Mouse (Mus musculus) layer of hippocampus, adult 9-10 months (tissue): Measurements from ENCODE around the gene Srsf5.
"Not testable (repeated sequence)": the region's sequence is repeated elsewhere in the genome, so short reads cannot be mapped to it uniquely, and the experiment has no call there.

ENCODE experiments used
- DNase-seq: peaks from one replicate; pipeline ENCODE4 v3.0.0; 2022; ENCODE audit warnings: low spot score

Srsf5 gene

DNA sequence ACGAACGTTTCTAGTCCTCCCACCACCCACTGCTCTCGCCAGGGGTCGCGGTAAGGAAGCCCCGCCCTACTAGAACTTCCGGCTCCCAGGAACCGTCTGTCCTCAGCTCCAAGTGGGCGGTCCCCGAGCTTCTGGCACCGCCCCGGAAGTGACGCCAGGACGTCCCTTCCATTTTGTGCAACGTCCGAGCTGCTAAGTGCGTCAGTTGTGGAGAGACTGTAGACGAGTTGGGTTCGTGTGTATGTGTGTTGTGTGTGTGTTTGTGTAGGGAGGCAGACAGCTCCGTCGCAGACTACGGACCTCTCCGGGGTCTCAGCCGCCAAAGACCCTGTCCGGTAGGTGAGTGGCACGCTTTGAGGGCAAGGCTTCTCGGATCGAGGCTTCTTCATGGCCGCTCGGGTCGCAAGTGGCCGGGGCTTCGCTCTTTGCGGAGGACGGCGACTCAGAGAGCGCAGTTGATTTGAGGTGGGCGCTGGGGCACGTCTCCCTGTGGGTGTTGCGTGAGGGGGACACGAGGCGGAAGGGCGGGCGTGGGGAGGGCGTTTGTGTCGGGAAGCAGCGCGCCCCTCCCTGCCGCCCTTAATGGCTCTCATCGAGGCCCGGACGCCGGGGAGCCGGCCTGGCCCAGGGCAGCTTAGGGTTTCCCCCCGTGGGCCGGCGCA is at the start of gene Srsf5:
Gene Srsf5, plus strand, starts transcription at position 171 of the 662 bp plus-strand sequence.
- DNase-seq, result peak; percentile 96

DNA sequence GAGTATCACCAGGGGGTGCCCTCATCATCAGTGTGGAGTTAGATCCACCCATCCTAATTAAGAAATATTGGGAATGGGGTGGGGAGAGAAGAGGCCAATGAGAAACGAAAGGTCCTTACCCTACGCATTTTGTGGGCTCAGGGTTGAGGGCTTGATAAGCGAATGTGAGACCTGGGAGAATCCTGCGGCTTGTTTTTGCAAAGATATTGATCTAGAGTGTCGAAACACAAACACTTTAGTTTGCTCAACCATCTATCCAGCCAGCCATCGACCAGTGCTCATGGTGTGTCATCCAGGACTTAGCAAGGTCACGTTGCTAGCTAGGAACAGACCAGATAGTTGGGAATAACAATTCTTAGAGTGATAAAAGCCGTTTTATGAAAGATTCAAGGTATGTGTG is 35.7 kb upstream of the Srsf5 start:
- DNase-seq, result no peak

DNA sequence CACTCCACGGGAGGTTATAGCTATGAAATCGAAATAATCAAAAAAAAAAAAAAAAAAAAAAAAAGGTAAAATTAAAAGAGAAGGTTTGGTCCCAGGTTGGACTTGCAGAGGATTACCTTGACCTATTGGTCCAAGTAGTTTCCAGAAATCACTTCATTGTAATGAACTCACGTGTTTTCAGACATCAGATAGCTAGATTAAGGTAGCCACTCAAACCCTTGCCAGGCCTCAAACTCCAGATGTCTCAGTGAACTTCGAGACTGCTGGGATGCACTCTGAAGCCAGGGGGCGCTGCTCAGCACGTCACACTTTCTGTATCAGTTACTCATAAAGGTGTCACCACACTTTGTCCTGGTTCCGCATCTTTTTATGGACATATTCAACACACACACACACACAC is 27.5 kb upstream of the Srsf5 start:
- no peak for DNase-seq

DNA sequence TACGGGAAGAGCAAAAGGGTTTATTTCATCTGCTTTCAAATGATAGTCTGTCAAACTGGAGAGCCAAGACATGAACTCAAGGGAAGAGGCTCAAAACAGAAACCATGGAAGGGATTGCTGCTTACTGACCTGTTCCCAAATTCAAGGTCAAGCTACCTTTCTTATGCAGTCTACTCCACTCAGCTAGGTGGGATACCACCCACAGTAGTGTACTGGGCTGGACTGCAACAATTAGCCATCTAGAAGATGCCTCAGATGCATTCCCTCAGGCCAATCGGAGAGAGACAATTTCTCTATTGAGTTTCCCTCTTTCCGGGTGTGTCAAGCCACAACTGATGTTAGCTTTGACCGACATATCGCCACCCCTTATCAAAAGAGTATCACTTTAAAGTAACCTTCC is 24.0 kb upstream of the Srsf5 start:
- no peak for DNase-seq

DNA sequence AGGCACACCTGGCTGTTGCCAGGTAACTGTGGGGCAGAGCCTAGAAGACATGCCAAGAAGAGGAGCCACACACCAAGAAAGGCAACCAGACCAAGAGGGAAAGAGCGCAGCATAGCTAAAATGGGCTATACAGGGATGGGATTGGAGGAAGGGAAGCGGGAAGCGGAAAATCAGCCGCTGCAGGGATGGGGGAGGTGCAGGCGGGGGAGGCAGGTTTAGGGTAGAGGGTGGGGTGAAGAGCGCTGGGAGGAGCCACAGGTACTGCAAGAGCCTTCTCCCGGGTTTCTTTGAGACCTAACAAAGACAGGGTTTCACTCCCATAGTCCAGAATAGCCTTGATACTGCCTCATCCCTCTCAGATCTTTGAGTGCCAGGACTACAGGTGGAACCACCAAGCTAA is 22.4 kb upstream of the Srsf5 start:
- no peak for DNase-seq

DNA sequence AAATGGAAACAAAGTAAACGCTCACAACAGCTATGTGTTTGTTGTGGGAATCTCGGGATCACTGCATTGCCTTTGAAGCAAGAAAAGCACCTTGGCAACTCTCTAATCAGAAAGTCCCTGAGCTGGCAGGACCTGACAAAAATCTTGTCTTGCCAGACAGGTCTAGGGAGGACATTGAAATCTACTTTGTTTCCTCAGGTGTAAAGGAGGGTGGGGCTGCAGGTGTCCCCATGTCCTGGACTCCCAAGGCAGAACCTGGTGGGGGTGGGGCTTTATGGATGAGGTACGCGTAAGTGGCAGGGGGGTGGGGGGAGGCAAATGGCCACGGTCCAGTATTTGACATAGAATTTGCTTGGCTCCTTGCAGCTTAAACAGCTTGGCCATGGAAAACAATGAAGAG is 21.7 kb upstream of the Srsf5 start:
- DNase-seq, result no peak

DNA sequence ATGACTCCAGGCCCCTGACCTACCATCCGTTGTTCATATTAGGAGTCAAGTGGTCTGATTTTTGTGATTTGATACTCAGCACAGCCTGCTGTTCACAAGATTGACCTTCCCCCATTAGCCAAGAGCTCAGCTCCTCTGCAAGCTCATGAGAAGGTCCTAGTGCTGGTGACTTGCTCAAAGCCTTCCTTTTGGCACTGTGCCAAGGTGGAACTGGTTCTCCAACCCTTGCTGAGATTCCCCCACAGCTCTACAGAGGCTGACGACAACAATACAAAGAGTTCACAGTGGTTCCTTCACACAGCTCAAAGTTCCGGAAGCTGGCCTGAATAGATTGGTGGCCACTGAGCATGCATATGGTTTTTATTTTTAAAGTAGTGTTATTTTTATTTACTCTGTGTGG is 21.1 kb upstream of the Srsf5 start:
- DNase-seq, result no peak

DNA sequence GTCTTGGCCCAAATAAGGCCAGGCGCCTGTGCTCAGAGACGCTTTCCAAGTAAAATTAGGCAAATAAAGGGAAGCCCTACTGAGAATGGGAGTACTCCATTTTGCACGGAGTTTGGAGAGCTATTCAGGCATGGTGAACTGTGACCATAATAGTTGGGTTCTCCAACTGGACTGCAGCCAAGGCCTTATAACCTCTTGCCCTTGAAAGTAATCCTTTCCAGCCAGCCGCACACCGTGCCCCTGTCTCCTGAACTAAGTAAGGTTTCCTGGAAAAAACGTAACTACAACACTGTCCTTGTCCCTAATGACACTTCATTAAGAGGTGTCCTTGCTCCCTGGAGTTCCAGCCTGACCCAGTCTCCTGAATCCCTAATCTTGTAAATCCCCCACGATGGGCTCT is 19.4 kb upstream of the Srsf5 start:
- DNase-seq, result no peak

DNA sequence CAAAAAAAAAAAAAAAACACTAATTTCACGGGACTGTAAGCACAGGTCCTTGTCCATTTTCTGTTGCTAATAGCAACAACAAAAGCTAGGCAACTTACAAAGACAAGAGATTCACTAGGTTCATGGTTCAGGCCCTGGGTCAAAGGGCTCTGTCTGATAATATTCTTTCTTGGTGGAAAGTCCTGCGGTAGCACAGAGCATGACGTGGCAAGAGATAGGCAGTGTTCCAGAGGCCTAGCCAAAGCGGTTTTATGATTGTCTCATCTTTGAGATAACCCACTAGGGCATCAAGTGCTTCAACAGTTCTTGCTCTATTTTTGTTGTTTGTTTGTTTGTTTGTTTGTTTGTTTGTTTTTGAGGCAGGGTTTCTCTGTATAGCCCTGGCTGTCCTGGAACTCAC is 18.8 kb upstream of the Srsf5 start:
- DNase-seq, result no peak

DNA sequence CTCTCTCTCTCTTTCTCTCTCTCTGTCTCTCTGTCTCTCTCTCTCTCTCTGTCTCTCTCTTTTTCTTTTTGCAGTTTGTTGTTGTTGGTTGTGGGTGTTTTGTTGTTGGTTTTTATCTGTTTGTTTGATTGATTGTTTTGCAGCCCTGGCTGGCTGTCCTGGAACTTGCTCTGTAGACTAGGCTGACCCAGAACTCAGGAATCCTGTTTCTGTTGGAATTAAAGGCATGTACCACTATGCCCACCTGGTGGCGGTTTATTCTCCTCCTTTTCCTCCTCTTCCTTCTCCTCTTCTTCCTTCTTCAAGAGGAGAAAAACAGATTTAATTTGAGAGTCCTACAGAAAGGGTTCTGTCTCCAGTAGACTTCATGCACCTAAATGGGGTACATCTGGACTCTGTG is 17.8 kb upstream of the Srsf5 start:
- no peak for DNase-seq

DNA sequence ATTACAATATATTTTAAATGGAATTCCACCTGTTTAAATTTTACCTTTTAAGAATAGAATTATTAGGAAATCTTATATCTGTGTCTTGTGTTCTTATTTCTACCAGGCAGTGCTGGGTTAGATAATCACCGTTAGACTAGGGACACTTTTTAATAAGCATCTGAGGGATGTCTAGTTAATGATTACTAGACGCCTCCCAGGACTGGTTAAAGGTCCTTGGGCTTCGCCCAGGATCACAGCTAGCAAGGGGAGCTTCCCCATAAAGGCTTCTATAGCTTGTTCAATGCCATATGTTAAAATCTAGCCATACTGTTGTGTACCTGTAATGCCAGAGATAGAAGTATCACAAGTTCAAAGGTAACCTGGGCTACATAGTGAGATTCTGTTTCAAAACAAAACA is 16.4 kb upstream of the Srsf5 start:
- no peak for DNase-seq

DNA sequence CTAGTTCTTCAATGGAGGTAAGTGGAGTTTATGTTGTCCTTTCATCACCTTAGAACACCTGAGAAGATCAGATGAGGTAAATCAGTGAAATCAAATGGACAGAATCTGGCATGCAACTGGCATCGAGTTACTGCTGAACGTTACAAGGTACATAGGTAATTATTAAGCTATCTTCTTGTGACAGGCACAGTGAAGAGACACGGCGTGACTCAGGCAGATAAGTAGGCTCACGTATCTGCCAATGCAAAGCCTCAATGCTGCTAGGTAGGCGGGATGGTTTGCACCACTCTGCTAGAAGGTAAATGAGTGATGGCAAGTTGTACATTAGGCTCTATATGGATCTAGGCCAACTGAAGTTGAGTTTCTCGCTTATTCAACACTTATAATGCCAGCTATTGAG is 15.2 kb upstream of the Srsf5 start:
- DNase-seq, result no peak

DNA sequence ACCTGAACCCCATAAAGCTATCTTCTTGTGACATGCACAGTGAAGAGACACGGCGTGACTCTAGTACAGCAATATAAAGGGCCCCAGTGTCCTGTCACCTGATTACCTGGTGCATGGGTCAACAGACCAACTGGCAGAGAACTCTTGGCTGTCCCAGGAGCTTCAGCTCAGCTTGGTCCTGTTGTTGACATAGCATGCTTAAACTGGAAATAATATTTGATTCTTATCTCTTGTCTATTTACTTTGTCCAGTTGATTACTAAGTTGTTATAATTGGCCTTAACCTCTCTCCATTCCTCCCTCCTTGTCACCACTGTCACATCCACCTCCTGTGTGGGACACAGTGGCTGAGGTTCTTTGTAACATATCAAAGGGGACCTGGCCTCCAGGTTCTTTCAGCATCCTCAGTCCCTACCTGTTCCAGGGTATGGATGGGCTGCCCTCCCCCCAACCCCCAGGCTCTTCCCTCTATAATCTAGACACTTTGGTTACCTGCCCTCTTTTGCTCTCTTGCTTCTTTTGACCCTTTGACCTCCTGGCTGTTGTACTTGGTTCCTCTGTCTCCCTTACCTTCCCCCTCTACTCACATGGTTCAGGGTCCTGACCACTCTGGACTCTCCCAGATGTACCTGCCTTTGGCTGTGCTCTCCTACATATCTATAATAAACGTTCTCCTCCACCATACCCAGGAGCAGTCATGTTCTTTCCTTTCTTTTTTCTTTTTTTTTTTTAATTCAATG is 13.7 kb upstream of the Srsf5 start:
- DNase-seq, result no peak

DNA sequence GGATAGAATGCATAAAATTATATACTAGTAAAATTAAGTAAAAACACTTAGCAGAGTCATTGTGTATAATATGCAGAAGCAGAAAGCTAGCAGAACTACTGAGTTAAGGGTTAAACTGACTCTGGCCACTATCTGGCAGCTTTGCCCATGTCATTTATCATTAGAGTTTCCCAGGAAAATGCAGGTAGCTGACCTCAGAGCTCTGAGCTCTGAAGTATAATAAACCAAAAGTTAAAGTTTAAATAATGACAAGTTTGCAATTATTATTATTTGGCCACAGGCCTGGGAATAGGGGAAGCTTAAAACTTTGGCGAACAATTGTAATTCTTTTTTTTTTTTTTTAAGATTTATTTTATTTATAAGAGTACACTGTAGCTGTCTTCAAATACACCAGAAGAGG is 12.4 kb upstream of the Srsf5 start:
- DNase-seq, result no peak

DNA sequence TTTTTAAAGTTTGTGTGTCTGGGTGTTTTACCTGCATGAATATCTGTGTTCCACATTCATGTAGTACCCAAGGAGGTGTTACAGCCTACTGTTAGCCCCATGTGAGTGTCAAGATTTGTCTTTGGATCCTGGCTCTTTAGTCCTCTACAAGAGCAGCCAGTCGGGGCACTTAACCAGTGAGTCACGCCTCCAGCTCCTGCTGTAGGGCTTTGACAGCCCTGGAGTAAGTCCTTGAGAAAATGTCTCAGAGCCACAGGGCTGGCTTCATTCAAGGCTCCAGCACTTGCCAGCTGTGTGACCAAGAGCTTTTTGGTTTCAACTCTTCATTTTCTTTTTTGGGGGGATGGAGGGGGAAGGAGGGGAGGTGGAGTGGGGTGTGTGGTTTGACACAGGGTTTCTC is 8.6 kb upstream of the Srsf5 start:
- no peak for DNase-seq

DNA sequence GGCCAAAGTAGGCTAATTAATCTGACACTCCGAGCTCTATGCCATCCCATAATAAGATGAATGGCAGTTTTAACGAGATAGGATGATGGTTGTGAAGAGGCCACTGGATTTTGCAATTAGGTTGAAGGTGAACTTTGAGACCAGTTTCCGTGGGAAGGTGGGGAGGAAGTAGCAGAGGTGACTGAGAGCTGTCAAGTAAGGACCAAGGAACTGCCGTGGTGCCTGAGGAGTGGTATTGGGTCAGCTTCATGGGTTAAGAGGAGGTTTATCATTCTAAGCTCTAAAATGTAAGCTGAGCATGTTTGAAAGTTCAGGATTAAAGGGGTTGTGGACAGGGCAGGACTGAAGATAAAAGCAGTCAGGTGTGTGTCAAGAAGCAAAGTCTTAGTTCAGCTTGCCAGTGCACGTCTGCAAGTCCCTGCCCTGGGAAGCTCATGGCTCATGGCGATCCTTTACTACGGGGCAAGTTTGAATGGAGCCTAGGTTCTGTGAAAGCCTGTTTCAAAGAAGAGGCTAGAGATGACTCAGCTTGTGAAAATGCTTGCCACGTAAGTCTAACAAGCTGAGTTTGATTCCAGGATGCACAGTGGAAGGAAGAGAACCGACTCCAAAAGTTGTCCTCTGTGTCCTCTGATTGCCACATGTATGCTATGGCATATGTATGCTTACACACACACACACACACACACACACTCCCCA is 7.8 kb upstream of the Srsf5 start:
- DNase-seq, result no peak

DNA sequence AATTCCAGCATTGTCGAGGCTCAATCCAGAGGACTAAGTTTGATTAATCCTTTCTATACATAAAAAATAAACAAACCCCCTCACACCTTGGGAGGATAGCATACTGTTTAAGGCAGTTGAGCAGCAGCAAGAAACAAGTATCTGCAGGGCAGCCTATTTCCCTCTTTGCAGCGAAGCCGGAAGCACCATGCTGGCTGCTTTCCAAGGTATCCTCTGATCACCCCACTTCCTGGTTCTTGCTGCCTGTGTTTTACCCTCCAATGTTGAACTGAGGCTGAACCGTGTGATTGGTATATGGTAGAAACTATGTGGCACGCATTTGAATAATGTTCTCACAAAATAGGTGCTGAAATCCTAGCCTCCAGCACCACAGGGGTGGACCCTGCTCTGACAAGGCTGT is 6.7 kb upstream of the Srsf5 start:
- peak; percentile 33 for DNase-seq

DNA sequence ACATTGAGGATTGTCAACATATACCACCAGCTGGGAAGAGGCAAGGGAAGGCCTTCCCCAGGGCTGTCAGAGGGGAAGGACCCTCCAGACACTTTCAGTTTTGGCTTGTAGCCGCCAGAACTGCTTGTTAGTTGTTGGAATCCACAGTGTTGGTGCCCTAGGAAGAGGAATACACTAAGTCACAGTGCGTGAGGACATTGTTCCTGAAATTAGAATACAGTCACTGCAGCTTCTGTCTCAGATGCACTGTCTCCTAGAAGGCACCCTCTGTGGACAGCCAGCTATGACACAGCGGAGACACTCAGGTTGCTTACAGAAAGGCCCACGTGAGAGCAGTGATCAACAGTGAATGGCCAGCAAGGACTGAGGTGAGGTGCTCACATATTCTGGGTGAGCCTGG is 6.1 kb upstream of the Srsf5 start:
- no peak for DNase-seq

DNA sequence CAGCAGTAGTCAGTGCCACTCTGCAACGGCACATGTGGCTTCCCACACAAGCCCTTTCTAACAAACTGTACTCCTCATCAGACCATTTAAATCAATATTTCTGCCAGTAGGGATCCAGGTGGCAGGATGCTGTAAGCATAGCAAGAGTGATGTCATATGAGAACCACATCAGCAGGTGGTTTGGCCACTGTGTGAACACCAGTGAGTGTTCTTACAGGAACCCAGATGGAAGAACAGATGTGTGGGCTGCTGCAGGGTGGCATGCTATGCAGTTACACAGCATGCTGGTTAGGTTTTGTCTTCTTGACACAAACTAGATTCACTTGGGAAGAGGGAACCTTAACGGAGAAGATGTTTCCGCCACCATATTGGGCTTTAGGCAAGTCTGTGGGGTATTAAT is 3.4 kb upstream of the Srsf5 start:
- no peak for DNase-seq

DNA sequence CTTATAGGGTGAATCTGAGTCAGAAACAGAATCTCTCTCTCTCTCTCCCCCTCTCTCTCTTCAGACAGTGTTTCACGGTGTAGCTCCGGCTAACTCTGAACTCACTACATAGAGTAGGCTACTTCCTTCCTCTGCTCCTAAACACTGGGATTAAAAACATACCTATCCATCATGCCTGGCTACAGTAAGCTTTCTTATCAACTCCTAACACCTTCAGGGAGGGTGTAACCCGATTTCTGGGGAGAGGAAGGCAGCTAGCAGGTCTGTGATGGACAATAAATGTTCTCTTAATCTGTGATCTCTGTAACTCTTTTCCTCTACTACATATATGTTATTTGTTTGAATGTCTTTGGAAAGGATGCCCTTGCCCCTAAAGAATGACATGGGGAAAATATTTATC is 1.9 kb upstream of the Srsf5 start:
- no peak for DNase-seq

DNA sequence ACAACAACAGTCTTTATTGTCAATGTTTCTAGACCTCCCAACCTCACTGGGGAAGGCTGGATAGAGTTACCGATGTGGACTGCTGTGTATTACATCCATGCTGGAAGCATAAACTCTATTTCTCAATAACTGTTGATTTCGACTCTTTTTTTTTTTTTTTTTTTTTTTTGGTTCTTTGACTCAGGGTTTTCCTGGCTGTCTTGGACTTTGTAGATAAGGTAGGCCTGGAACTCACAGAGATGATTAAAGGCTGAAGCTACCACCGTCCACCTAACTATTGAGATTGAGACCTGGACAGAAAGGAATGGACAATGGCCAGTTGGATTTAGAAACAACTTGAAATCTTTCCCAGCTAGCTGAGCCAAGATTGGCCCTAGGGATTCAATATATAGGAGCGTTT is 1.1 kb upstream of the Srsf5 start:
- no peak for DNase-seq

DNA sequence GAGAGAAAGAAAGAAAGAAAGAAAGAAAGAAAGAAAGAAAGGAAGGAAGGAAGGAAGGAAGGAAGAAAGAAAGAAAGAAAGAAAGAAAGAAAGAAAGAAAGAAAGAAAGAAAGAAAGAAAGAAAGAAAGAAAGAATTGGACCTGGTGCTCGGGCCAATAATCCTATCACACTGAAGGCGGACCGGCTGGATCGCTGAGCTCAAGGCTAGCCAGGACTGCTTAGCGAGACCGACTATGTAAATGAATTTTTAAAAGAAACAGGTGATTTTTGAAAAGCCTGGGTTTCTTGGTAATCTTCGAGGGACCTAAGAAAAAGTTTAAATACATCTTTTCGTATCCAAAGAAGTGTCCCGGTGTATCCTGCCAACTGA is 356 bp upstream of the Srsf5 start:
- DNase-seq, result not testable (repeated sequence)

DNA sequence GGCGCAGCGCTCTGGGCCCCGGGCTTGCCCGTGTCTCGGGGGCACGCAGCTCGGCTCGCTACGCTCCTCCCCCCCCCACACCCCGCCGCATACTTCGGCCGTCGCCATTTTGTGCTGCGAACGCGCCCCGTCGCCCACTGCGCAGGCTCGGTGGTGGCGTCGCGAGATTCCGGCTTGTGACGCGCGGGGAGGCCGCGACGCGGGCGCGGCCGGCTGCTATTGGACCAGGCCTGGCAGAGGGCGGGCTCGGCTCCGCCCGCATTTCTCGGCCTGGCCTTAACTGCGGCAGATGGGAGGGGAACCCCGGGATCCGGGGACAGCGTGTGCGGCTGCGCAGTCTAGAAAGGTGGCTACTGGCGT is 672 bp downstream of the Srsf5 start:
- DNase-seq, result peak; percentile 83

DNA sequence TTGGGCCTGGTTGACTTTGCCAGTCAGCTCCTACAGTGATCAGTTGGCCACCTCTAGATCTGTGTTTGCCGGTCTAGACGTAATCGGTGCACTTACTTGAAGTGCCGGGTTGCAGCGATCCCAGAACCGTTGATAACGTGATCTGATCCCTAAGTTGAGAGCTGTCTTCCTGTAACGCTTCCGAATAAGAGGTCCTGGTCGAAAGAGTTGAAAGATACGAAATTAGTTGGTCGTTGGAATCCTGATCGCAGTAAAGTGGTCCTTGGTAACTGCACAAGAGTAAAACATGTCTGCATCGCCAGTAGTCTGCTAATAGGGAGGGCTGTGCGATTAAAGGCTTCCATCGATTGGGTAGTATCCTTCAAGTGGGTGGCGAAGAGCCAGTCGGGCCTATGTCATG is 2.9 kb downstream of the Srsf5 start:
- no peak for DNase-seq
